Mouse (Mus musculus) layer of hippocampus, adult 8-10 months (tissue): ENCODE results near the gene Plin2. TPM values are rescaled to one million over a fixed set of nuclear protein-coding genes. Genes with fewer than 3 reads are reported as not detected.
"Not testable (repeated sequence)": the region's sequence is repeated elsewhere in the genome, so short reads cannot be mapped to it uniquely, and the experiment has no call there.

Source experiments
- DNase-seq, 2 experiments: peaks; one replicate each; pipeline ENCODE4 v3.0.0; 2022; ENCODE audit warnings: low spot score in 2 of 2
- total RNA-seq, 4 experiments: library from RNA; stranded (reverse); gene quantifications; 2 replicates each; pipeline ENCODE4 v1.2.4; 2022

Plin2 gene
- total RNA-seq, 4 experiments from 2014 or later: 17.4 to 28.7 (median 23.2) TPM

- DNase-seq: no peak
Measured at GRCm38 (mm10) chr4:86683746-86684145, 13.9 kb upstream of the Plin2 start.

GRCm38 (mm10) chr4:86683280-86683679 is 13.4 kb upstream of the Plin2 start:
- no peak for DNase-seq

- no peak for DNase-seq
Measured at GRCm38 (mm10) chr4:86681846-86682245, 12.0 kb upstream of the Plin2 start.

GRCm38 (mm10) chr4:86681421-86681820 is 11.6 kb upstream of the Plin2 start:
- no peak for DNase-seq

- no peak for DNase-seq
Measured at GRCm38 (mm10) chr4:86679686-86680085, 9.8 kb upstream of the Plin2 start.

- DNase-seq: no peak
Measured at GRCm38 (mm10) chr4:86676756-86677155, 6.9 kb upstream of the Plin2 start.

- not testable (repeated sequence) for DNase-seq
Measured at GRCm38 (mm10) chr4:86674739-86675138, 4.9 kb upstream of the Plin2 start.

- DNase-seq: not testable (repeated sequence)
Measured at GRCm38 (mm10) chr4:86674150-86674549, 4.3 kb upstream of the Plin2 start.

- DNase-seq: no peak
Measured at GRCm38 (mm10) chr4:86672450-86672849, 2.6 kb upstream of the Plin2 start.

- no peak for DNase-seq
Measured at GRCm38 (mm10) chr4:86671803-86672202, 1.9 kb upstream of the Plin2 start.

- DNase-seq: no peak
Measured at GRCm38 (mm10) chr4:86670582-86671306, 884 bp upstream of the Plin2 start.

- not testable (repeated sequence) for DNase-seq
Measured at GRCm38 (mm10) chr4:86669241-86669753, 563 bp downstream of the Plin2 start.

- DNase-seq: no peak
Measured at GRCm38 (mm10) chr4:86668290-86669000, 1.4 kb downstream of the Plin2 start.

GRCm38 (mm10) chr4:86665596-86665995 is 4.3 kb downstream of the Plin2 start:
- DNase-seq: no peak

- no peak for DNase-seq
Measured at GRCm38 (mm10) chr4:86663919-86664318, 5.9 kb downstream of the Plin2 start.

- no peak for DNase-seq
Measured at GRCm38 (mm10) chr4:86657176-86657575, 12.7 kb downstream of the Plin2 start.

GRCm38 (mm10) chr4:86656410-86656809 is 13.4 kb downstream of the Plin2 start:
- not testable (repeated sequence) for DNase-seq

GRCm38 (mm10) chr4:86651686-86652384 is 18.0 kb downstream of the Plin2 start:
- no peak for DNase-seq

GRCm38 (mm10) chr4:86648394-86648793 is 21.5 kb downstream of the Plin2 start:
- not testable (repeated sequence) for DNase-seq

- not testable (repeated sequence) for DNase-seq
Measured at GRCm38 (mm10) chr4:86637561-86637960, 32.3 kb downstream of the Plin2 start.

GRCm38 (mm10) chr4:86634873-86635272 is 35.0 kb downstream of the Plin2 start:
- not testable (repeated sequence) for DNase-seq

GRCm38 (mm10) chr4:86634312-86634711 is 35.5 kb downstream of the Plin2 start:
- DNase-seq: not testable (repeated sequence)
